Mouse (Mus musculus) liver, postnatal 0 days (tissue): Measurements from ENCODE around the gene Enkur. TPM values are rescaled to one million over a fixed set of nuclear protein-coding genes. Genes with fewer than 3 reads are reported as not detected.
"Not testable (repeated sequence)": the region's sequence is repeated elsewhere in the genome, so short reads cannot be mapped to it uniquely, and the experiment has no call there.

Experiments used
- ATAC-seq: fragments of 200-750 bp; cut with Nextera tagmentation; 2 replicates; pipeline ENCODE4 v1.8.0; 2017; ENCODE audit warnings: mild to moderate bottlenecking, moderate library complexity
- DNase-seq: peaks from one replicate; pipeline ENCODE4 v3.0.0-alpha.2; 2016
- H3K27ac ChIP-seq: fragments of 300-500 bp; sonication (generic); 2 replicates; pipeline ENCODE4 v1.5.1; 2014; ENCODE audit warnings: antibody characterized with exemption, moderate library complexity, mild to moderate bottlenecking, low read depth
- H3K27me3 ChIP-seq: fragments of 300-500 bp; sonication (generic); 2 replicates; pipeline ENCODE4 v1.6.1; 2014; ENCODE audit warnings: low read length, control low read depth, mixed read lengths; ENCODE audit not compliant: insufficient read depth
- H3K36me3 ChIP-seq: fragments of 300-500 bp; sonication (generic); replicated peaks from 2 replicates; pipeline ENCODE4 v1.6.1; 2014; ENCODE audit warnings: mild to moderate bottlenecking, control low read depth, low read length, moderate library complexity, mixed read lengths; ENCODE audit not compliant: insufficient read depth
- H3K4me1 ChIP-seq: fragments of 300-500 bp; sonication (generic); 2 replicates; pipeline ENCODE4 v1.6.1; 2014; ENCODE audit warnings: antibody characterized with exemption, mild to moderate bottlenecking, control low read depth; ENCODE audit not compliant: insufficient read depth
- H3K4me2 ChIP-seq: fragments of 300-500 bp; sonication (generic); 2 replicates; pipeline ENCODE4 v1.6.1; 2014; ENCODE audit warnings: low read depth, mild to moderate bottlenecking, low read length, moderate library complexity, mixed read lengths
- H3K4me3 ChIP-seq: fragments of 300-500 bp; sonication (generic); 2 replicates; pipeline ENCODE4 v1.5.1; 2014; ENCODE audit warnings: low read depth, low read length
- H3K9ac ChIP-seq: fragments of 300-500 bp; sonication (generic); replicated peaks from 2 replicates; pipeline ENCODE4 v1.6.1; 2014; ENCODE audit warnings: mild to moderate bottlenecking, moderate library complexity
- H3K9me3 ChIP-seq: fragments of 300-500 bp; sonication (generic); 2 replicates; pipeline ENCODE4 v1.6.1; 2016; ENCODE audit warnings: mild to moderate bottlenecking, control low read depth, low read length, mixed read lengths
- CTCF ChIP-seq: sonication (generic); IDR thresholded peaks from 2 replicates; pipeline ENCODE4 v1.5.1; 2016; ENCODE audit warnings: antibody characterized with exemption, low read depth
- EP300 ChIP-seq: IDR thresholded peaks from 2 replicates; pipeline ENCODE4 v1.6.1; 2016; ENCODE audit warnings: antibody characterized with exemption, low read depth, mild to moderate bottlenecking
- WGBS: fragments of 180-500 bp; shearing (Covaris S2); extraction: QIAGEN DNeasy Blood & Tissue Kit; methylation state at CpG from one replicate; pipeline ENCODE4 v1.1.7; 2014; ENCODE audit not compliant: insufficient replicate concordance; 5-methylcytosine and 5-hydroxymethylcytosine counted together
- polyA plus RNA-seq: library from polyadenylated mRNA; unstranded; fragments of >200 nt; fragmentation: Nextera tagmentation; extraction: Ambion mirVana; gene quantifications from 2 replicates; pipeline ENCODE4 v1.2.1, GENCODE M21; 2015

Enkur gene
- 0.14 and 0.19 TPM in 2 replicates for polyA plus RNA-seq

GRCm38 (mm10) chr2:21204912-21205830 lies at the start of gene Enkur, which contains the start of gene Thnsl1:
Gene Enkur (minus strand): TSS chr2:21205365.
Gene Thnsl1 (plus strand): TSS chr2:21205724.
- WGBS = 3% methylated on average over 43 of the region's 43 CpGs
- peak within 1 kb of the TSS; percentile 65 for H3K4me3 ChIP-seq

GRCm38 (mm10) chr2:21254308-21254707 lies 49.1 kb upstream of the Enkur start:
- 0 out of 2 replicates have a peak, but pooled peaks cover 4% of the 10 kb centered on the region for H3K4me1 ChIP-seq
- ATAC-seq (no peak), DNase-seq (no peak)
- H3K9me3 ChIP-seq = no peaks in the 10 kb centered on the region
- no peak overlapping the region for H3K4me2 ChIP-seq
- H3K36me3 ChIP-seq = no peaks in the 10 kb centered on the region
- H3K27me3 ChIP-seq = no peaks in the 10 kb centered on the region
- no peak overlapping the region for H3K9ac ChIP-seq
- no peak for TF ChIP-seq EP300
- no peak for TF ChIP-seq CTCF
- H3K27ac ChIP-seq = no peak overlapping the region
- no peak overlapping the region for H3K4me3 ChIP-seq

More at GRCm38 (mm10) chr2:21204912-21205830, at the start of gene Enkur, which contains the start of gene Thnsl1:
- H3K4me2 ChIP-seq = peak within 1 kb of the TSS; percentile 89
- H3K4me1 ChIP-seq = peaks cover 6% of the 10 kb centered on the region
- ATAC-seq (peak; percentile 99), DNase-seq (peak; percentile 99)
- H3K27me3 ChIP-seq = no peaks in the 10 kb centered on the region
- no peaks in the 10 kb centered on the region for H3K9me3 ChIP-seq
- H3K9ac ChIP-seq = peak within 1 kb of the TSS; percentile 70
- TF ChIP-seq EP300 (peak; percentile 16; the same call in 1 of the 2 replicates), CTCF (no peak)
- H3K36me3 ChIP-seq = no peaks in the 10 kb centered on the region
- H3K27ac ChIP-seq = 0 out of 2 replicates have a peak within 1 kb of the TSS, but pooled peaks have one; percentile 19

GRCm38 (mm10) chr2:21253644-21254043 lies 48.5 kb upstream of the Enkur start:
- Histone ChIP-seq H3K27me3 (no peaks in the 10 kb centered on the region), H3K9me3 (no peaks in the 10 kb centered on the region), H3K27ac (no peak overlapping the region), H3K4me1 (no peaks in the 10 kb centered on the region), H3K36me3 (no peaks in the 10 kb centered on the region), H3K4me3 (no peak overlapping the region), H3K4me2 (no peak overlapping the region), H3K9ac (no peak overlapping the region)
- 75% methylated on average over 3 of the region's 3 CpGs for WGBS
- DNase-seq (no peak), ATAC-seq (no peak)
- TF ChIP-seq EP300 = no peak
- no peak for TF ChIP-seq CTCF

GRCm38 (mm10) chr2:21245477-21246102 lies 40.4 kb upstream of the Enkur start:
- Histone ChIP-seq H3K4me1 (peaks cover 5% of the 10 kb centered on the region; the same call in 1 of the 2 replicates), H3K9ac (no peak overlapping the region), H3K4me2 (no peak overlapping the region), H3K9me3 (no peaks in the 10 kb centered on the region), H3K4me3 (no peak overlapping the region), H3K27ac (peak overlapping the region; percentile 45), H3K27me3 (no peaks in the 10 kb centered on the region), H3K36me3 (no peaks in the 10 kb centered on the region)
- WGBS = 48% methylated on average over 2 of the region's 2 CpGs
- TF ChIP-seq EP300 (no peak), CTCF (peak; percentile 52)
- ATAC-seq (peak; percentile 100), DNase-seq (peak; percentile 32)

- no peaks in the 10 kb centered on the region for H3K27me3 ChIP-seq
- H3K36me3 ChIP-seq = no peaks in the 10 kb centered on the region
- peaks cover 5% of the 10 kb centered on the region; the same call in 1 of the 2 replicates for H3K4me1 ChIP-seq
- WGBS = 42% methylated on average over 4 of the region's 4 CpGs
- no peak overlapping the region for H3K4me2 ChIP-seq
- no peak overlapping the region for H3K9ac ChIP-seq
- H3K4me3 ChIP-seq = no peak overlapping the region
- no peaks in the 10 kb centered on the region for H3K9me3 ChIP-seq
- DNase-seq = no peak
- TF ChIP-seq CTCF (no peak), EP300 (no peak)
- no peak overlapping the region for H3K27ac ChIP-seq
- peak; percentile 77 for ATAC-seq
Observed at GRCm38 (mm10) chr2:21244986-21245385, 39.8 kb upstream of the Enkur start.

- not testable (repeated sequence) for H3K27me3 ChIP-seq, DNase-seq, H3K27ac ChIP-seq, ATAC-seq, H3K4me1 ChIP-seq, H3K4me3 ChIP-seq, H3K36me3 ChIP-seq, H3K4me2 ChIP-seq, H3K9ac ChIP-seq, H3K9me3 ChIP-seq
- WGBS = 55% methylated on average over 3 of the region's 6 CpGs
Observed at GRCm38 (mm10) chr2:21244104-21244503, 38.9 kb upstream of the Enkur start.
